Mouse (Mus musculus) small intestine, adult 2 months (tissue): Measurements from ENCODE around the gene Zdhhc12. TPM values are rescaled to one million over a fixed set of nuclear protein-coding genes. Genes with fewer than 3 reads are reported as not detected.

Experiments
- H3K27ac ChIP-seq: fragments of 200-500 bp; 2 replicates; pipeline ENCODE4 v1.5.1; 2012; ENCODE audit warnings: low read depth, low read length, control low read depth, inconsistent platforms; ENCODE audit not compliant: insufficient read depth
- H3K27me3 ChIP-seq: fragments of 200-500 bp; 2 replicates; pipeline ENCODE4 v1.6.1; 2012; ENCODE audit warnings: mild to moderate bottlenecking, moderate library complexity, low read length, inconsistent platforms; ENCODE audit not compliant: control insufficient read depth, insufficient read depth
- H3K36me3 ChIP-seq: fragments of 200-500 bp; 2 replicates; pipeline ENCODE4 v1.6.1; 2012; ENCODE audit warnings: mild to moderate bottlenecking, low read length, control low read depth, inconsistent platforms; ENCODE audit not compliant: control insufficient read depth, insufficient read depth
- H3K4me1 ChIP-seq: fragments of 200-500 bp; 2 replicates; pipeline ENCODE4 v1.6.1; 2012; ENCODE audit warnings: low read length, inconsistent platforms, mixed read lengths; ENCODE audit not compliant: control insufficient read depth, insufficient read depth, insufficient read length
- H3K4me3 ChIP-seq: fragments of 200-500 bp; 2 replicates; pipeline ENCODE4 v1.5.1; 2012; ENCODE audit warnings: low read depth, mild to moderate bottlenecking, control low read depth, inconsistent platforms, low read length, moderate library complexity
- CTCF ChIP-seq: fragments of 200-500 bp; IDR thresholded peaks from 2 replicates; pipeline ENCODE4 v1.5.1; 2012; ENCODE audit warnings: low read depth, mild to moderate bottlenecking, control low read depth, inconsistent platforms, low read length, moderate library complexity, mixed read lengths; ENCODE audit not compliant: insufficient replicate concordance, insufficient read length; ENCODE audit errors: extremely low read depth
- POLR2A ChIP-seq: fragments of 200-500 bp; IDR thresholded peaks from 2 replicates; pipeline ENCODE4 v1.6.1; 2012; ENCODE audit warnings: low read depth, mild to moderate bottlenecking, control low read depth, inconsistent platforms, low read length, moderate library complexity
- WGBS: fragments of 180-500 bp; shearing (Covaris S2); methylation state at CpG from one replicate; pipeline ENCODE4 v1.1.7; 2018; 5-methylcytosine and 5-hydroxymethylcytosine counted together
- polyA plus RNA-seq: library from polyadenylated mRNA; depleted of rRNA; stranded (reverse); fragments of >200 nt; gene quantifications from 2 replicates; pipeline ENCODE4 v1.2.3, GENCODE M21; 2012

Gene Zdhhc12
- polyA plus RNA-seq, 1 experiment: 175 TPM

DNA sequence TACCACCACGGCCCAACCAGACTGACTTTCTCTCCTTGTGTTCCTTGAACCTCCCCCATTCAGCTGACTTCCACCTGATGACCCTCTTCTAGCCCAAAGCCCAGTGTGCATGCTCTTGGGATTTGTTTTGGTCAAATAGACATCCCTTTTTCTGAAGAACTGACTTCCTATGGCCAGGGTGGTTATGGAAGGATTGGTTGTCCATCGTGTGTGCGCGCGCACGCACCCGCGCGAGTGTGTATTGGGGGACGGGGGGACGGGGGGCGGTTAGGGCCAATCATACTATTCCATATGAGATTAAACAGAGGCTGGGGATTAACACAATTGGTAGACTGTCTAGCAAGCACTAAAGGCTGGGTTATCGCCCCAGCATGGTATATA, 750 bp upstream of the Zdhhc12 start:
- 2% methylated on average over 13 of the region's 13 CpGs for WGBS

DNA sequence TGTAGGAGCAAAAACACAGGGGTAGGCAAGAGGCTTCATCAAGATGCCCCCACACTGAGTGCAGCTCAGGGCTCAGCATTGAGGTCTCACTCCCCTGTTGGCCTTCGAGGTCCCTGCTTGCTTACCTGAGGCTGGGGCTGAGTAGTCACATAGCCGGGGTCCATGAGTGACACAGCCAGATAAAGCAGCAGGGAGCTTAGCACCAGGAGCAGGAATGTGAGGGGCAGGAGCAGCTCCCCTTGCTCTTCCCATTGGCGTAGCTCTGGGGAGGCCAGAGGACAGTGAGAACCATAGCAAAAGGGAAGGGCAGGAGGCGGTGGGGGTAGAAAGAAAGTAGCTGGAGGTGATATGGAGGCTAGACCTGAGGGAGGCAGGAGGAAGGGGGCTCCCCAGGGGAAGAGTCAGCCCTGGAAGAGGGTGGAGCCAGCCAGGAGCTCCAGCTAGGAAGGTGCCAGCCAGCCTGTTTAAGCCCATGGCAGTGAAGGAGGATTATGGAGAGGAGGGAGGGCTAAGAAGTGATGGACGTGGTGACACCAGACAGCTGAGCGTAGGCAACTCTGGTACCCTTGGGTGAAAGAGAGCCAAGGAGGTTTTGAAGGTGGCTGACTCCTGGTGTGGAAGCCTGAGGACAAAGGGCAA, 1.0 kb downstream of the Zdhhc12 start:
- WGBS: 56% methylated on average over 6 of the region's 6 CpGs
- no peak overlapping the region for H3K27ac ChIP-seq

More for the DNA sequence above, 750 bp upstream of the Zdhhc12 start:
- Histone ChIP-seq H3K36me3 (peaks cover 11% of the 10 kb centered on the region), H3K4me1 (peaks cover 3% of the 10 kb centered on the region; the same call in 1 of the 2 replicates), H3K27ac (peak overlapping the region; percentile 65), H3K4me3 (peak overlapping the region; percentile 89), H3K27me3 (no peaks in the 10 kb centered on the region)
- TF ChIP-seq CTCF (no peak), POLR2A (no peak)

DNA sequence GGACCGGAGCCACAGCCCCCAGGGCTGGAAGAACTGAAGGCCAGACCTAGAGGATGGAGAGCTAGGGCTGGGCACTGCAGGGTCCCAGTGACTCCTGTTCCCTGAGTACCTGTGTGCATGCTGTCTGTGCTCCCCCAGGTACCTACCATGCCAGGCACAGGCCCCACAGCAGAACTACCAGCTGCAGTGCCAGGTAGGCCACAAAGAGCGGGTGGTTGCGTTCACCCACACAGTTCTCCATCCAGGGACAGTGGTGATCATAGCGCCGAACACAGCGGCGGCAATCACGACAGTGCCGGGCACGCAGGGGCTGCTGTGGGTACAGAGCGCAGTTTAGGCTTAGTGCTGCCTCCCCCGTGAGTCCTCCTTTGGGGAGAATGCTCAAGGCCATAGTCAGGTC, 1.9 kb downstream of the Zdhhc12 start:
- H3K36me3 ChIP-seq: peaks cover 11% of the 10 kb centered on the region
- no peak overlapping the region for H3K27ac ChIP-seq
- H3K27me3 ChIP-seq: no peaks in the 10 kb centered on the region
- H3K4me1 ChIP-seq: peaks cover 3% of the 10 kb centered on the region; the same call in 1 of the 2 replicates
- WGBS: 98% methylated on average over 12 of the region's 12 CpGs
- H3K4me3 ChIP-seq: no peak overlapping the region
- TF ChIP-seq POLR2A: no peak
- no peak for TF ChIP-seq CTCF

More for the DNA sequence above, 1.0 kb downstream of the Zdhhc12 start:
- Histone ChIP-seq H3K27me3 (no peaks in the 10 kb centered on the region), H3K4me3 (peak overlapping the region; percentile 89), H3K36me3 (peaks cover 11% of the 10 kb centered on the region), H3K4me1 (peaks cover 3% of the 10 kb centered on the region; the same call in 1 of the 2 replicates)
- TF ChIP-seq POLR2A (no peak), CTCF (no peak)

DNA sequence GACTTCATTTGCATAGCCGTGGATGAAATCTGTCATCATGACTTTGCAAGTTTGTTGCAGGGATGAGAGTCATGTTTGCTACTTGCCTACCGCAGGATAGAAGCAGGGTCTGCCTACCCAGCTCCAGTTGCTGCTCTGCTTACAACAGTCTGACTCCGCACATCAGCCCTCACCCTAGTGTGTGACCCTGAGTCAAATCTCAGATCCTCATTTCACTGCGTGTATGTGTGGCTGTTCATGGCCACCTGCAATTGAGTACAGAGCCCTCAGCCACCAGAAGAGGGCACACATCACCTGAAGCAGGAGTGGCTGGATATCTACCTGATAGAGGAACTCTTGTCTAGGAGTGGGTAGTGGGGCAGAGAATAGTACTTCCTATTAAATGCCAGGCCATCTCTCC, 6.1 kb downstream of the Zdhhc12 start:
- Histone ChIP-seq H3K36me3 (peaks cover 11% of the 10 kb centered on the region), H3K4me3 (no peak overlapping the region), H3K27me3 (no peaks in the 10 kb centered on the region), H3K27ac (no peak overlapping the region), H3K4me1 (no peaks in the 10 kb centered on the region; the same call in 1 of the 2 replicates)
- 91% methylated on average over 4 of the region's 4 CpGs for WGBS
- no peak for TF ChIP-seq POLR2A
- TF ChIP-seq CTCF: no peak

DNA sequence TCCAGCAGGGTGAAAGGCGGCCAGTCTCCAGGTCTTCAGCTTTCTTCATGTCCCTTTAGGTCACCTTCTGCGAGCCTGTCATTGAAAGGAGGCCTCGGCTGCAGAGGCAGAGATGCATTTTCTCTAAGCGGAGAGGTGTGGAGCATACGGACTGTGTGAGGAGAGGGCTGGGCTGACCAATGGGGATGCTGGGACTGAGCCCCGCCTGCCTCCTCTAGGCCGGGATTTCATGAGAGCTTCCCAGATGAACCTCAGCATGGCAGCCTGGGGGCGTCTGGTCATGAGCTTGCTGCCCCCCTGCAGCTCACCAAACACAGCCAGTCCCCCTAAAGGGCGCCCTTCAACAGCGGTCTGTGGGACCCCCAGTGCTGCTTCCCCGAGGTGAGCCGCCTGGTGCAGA, 8.8 kb downstream of the Zdhhc12 start:
- no peaks in the 10 kb centered on the region for H3K36me3 ChIP-seq
- H3K27me3 ChIP-seq: no peaks in the 10 kb centered on the region
- H3K27ac ChIP-seq: no peak overlapping the region
- H3K4me3 ChIP-seq: no peak overlapping the region
- no peaks in the 10 kb centered on the region; the same call in 1 of the 2 replicates for H3K4me1 ChIP-seq
- 75% methylated on average over 12 of the region's 12 CpGs for WGBS
- TF ChIP-seq POLR2A (no peak), CTCF (no peak)

DNA sequence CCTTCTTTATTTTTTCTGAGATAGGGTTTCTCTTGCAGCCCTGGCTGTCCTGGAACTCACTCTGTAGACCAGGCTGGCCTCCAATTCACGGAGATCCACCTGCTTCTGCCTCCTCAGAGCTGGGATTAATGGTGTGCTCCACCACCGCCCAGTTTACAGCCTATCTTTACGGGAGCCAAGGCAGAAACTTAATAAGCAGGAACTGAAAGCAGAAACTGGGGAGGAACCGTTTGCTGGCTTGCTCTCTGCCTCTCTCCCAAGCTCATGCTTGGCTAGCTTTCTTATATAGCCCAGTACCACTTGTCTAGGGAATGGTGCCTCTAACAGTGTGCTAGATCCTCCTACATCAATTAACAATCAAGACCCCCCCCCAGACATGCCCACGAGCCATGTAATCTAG, 9.3 kb downstream of the Zdhhc12 start:
- no peak overlapping the region for H3K27ac ChIP-seq
- no peaks in the 10 kb centered on the region; the same call in 1 of the 2 replicates for H3K4me1 ChIP-seq
- no peaks in the 10 kb centered on the region for H3K27me3 ChIP-seq
- TF ChIP-seq POLR2A: no peak
- TF ChIP-seq CTCF: no peak
- H3K36me3 ChIP-seq: no peaks in the 10 kb centered on the region
- WGBS: 57% methylated on average over 5 of the region's 5 CpGs
- H3K4me3 ChIP-seq: no peak overlapping the region

DNA sequence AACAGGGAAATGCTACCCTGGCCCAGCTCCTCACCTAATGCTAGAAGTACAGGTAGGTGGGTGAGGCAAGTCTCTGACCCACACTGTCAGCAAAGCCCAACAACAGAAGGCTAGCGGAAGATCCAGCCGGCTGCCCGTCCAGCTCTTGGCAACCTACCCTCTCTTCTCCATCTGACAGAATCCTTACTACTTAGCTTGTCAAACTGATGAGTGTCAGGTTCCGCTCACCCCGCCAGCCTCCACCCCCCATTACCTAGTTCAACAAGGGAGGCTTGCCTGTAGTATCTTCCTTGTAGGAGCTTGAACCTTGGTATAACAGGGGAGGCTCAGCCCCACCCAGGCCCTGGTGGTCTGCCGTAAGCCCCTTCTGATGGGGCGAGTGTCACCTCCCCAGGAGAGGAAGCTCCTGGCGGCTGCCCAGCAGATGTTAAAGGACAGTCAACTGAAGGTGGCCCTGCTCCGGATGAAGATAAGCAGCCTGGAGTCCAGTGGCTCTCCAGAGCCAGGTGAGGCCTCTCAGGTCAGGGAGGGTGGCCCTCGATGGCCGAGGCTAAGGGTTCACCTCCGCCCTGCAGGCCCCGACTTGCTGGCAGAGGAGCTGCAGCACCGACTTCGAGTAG, 13.2 kb downstream of the Zdhhc12 start:
- no peaks in the 10 kb centered on the region for H3K36me3 ChIP-seq
- WGBS: 85% methylated on average over 15 of the region's 15 CpGs
- TF ChIP-seq POLR2A (no peak), CTCF (no peak)
- no peak overlapping the region for H3K27ac ChIP-seq
- H3K4me3 ChIP-seq: no peak overlapping the region
- H3K4me1 ChIP-seq: peaks cover 2% of the 10 kb centered on the region; the same call in 1 of the 2 replicates
- no peaks in the 10 kb centered on the region for H3K27me3 ChIP-seq
